Mouse (Mus musculus): Measurements from ENCODE around the gene Fancc. TPM values are rescaled to one million over a fixed set of nuclear protein-coding genes. Genes with fewer than 3 reads are reported as not detected.
"Not testable (repeated sequence)": the region's sequence is repeated elsewhere in the genome, so short reads cannot be mapped to it uniquely, and the experiment has no call there.

The Fancc gene
- total RNA-seq, 2 experiments from 2014 or later = 7.8 to 8.3 TPM

GRCm38 (mm10) chr13:63373460-63374166, 123.5 kb downstream of the Fancc start:
- no peak for DNase-seq (ENCODE audit: extremely low spot score in 1 of 2, low spot score in 2 of 2)
- TF ChIP-seq CTCF (IDR thresholded peaks at IDR 0.05) = no peak
- H3K4me3 ChIP-seq = no peak overlapping the region
- H3K27ac ChIP-seq = no peak overlapping the region
- intact Hi-C loops (cut with DNase I) = no loop called here

- no peak overlapping the region for H3K27ac ChIP-seq
- intact Hi-C loops (cut with DNase I) = no loop called here
- no peak for TF ChIP-seq CTCF (IDR thresholded peaks at IDR 0.05)
- no peak for DNase-seq (ENCODE audit: extremely low spot score in 1 of 2, low spot score in 2 of 2)
- no peak overlapping the region for H3K4me3 ChIP-seq
Measured at GRCm38 (mm10) chr13:63361755-63362154, 135.3 kb downstream of the Fancc start.

- intact Hi-C loops (cut with DNase I) = no loop called here
- Histone ChIP-seq H3K27ac (no peak overlapping the region), H3K4me3 (no peak overlapping the region)
- TF ChIP-seq CTCF (IDR thresholded peaks at IDR 0.05) = no peak
- DNase-seq (ENCODE audit: extremely low spot score in 1 of 2, low spot score in 2 of 2) = no peak
Measured at GRCm38 (mm10) chr13:63360111-63360885, 136.8 kb downstream of the Fancc start.

- intact Hi-C loops (cut with DNase I) = no loop called here
- no peak for TF ChIP-seq CTCF (IDR thresholded peaks at IDR 0.05)
- H3K4me3 ChIP-seq = no peak overlapping the region
- H3K27ac ChIP-seq = no peak overlapping the region
- no peak for DNase-seq (ENCODE audit: extremely low spot score in 1 of 2, low spot score in 2 of 2)
Measured at GRCm38 (mm10) chr13:63359393-63359792, 137.7 kb downstream of the Fancc start.

- Histone ChIP-seq H3K4me3 (no peak overlapping the region), H3K27ac (no peak overlapping the region)
- intact Hi-C loops (cut with DNase I) = loop anchor here (2.0 kb wide), 1 partner anchor 430 kb away; no protein-coding TSS in a partner anchor
- peak; percentile 71 to 74 for DNase-seq (ENCODE audit: extremely low spot score in 1 of 2, low spot score in 2 of 2)
- TF ChIP-seq CTCF (IDR thresholded peaks at IDR 0.05) = peak; percentile 95
Measured at GRCm38 (mm10) chr13:63356558-63356957, 140.5 kb downstream of the Fancc start.

- no peak overlapping the region for H3K4me3 ChIP-seq
- TF ChIP-seq CTCF (IDR thresholded peaks at IDR 0.05) = no peak
- DNase-seq (ENCODE audit: extremely low spot score in 1 of 2, low spot score in 2 of 2) = no peak
- no peak overlapping the region for H3K27ac ChIP-seq
- intact Hi-C loops (cut with DNase I) = loop anchor here (2.0 kb wide), 1 partner anchor 429 kb away; no protein-coding TSS in a partner anchor
Measured at GRCm38 (mm10) chr13:63356101-63356500, 141.0 kb downstream of the Fancc start.

- H3K27ac ChIP-seq; DNase-seq (ENCODE audit: extremely low spot score in 1 of 2, low spot score in 2 of 2); intact Hi-C loops (cut with DNase I); H3K4me3 ChIP-seq: not testable (repeated sequence)
Measured at GRCm38 (mm10) chr13:63353312-63353711, 143.8 kb downstream of the Fancc start.

GRCm38 (mm10) chr13:63350076-63350475, 147.0 kb downstream of the Fancc start:
- Histone ChIP-seq H3K4me3 (no peak overlapping the region), H3K27ac (no peak overlapping the region)
- no peak for DNase-seq (ENCODE audit: extremely low spot score in 1 of 2, low spot score in 2 of 2)
- TF ChIP-seq CTCF (IDR thresholded peaks at IDR 0.05) = no peak
- intact Hi-C loops (cut with DNase I) = no loop called here

GRCm38 (mm10) chr13:63347639-63348038, 149.4 kb downstream of the Fancc start:
- no peak for TF ChIP-seq CTCF (IDR thresholded peaks at IDR 0.05)
- intact Hi-C loops (cut with DNase I) = no loop called here
- Histone ChIP-seq H3K27ac (no peak overlapping the region), H3K4me3 (no peak overlapping the region)
- DNase-seq (ENCODE audit: extremely low spot score in 1 of 2, low spot score in 2 of 2) = no peak

GRCm38 (mm10) chr13:63345476-63346225, 151.4 kb downstream of the Fancc start:
- H3K4me3 ChIP-seq = no peak overlapping the region
- intact Hi-C loops (cut with DNase I) = no loop called here
- DNase-seq (ENCODE audit: extremely low spot score in 1 of 2, low spot score in 2 of 2) = no peak
- TF ChIP-seq CTCF (IDR thresholded peaks at IDR 0.05) = no peak
- H3K27ac ChIP-seq = no peak overlapping the region

- TF ChIP-seq CTCF (IDR thresholded peaks at IDR 0.05) = no peak
- Histone ChIP-seq H3K4me3 (no peak overlapping the region), H3K27ac (no peak overlapping the region)
- no peak for DNase-seq (ENCODE audit: extremely low spot score in 1 of 2, low spot score in 2 of 2)
- intact Hi-C loops (cut with DNase I) = no loop called here
Measured at GRCm38 (mm10) chr13:63344481-63344880, 152.6 kb downstream of the Fancc start.

- no peak for TF ChIP-seq CTCF (IDR thresholded peaks at IDR 0.05)
- Histone ChIP-seq H3K27ac (no peak overlapping the region), H3K4me3 (no peak overlapping the region)
- no peak for DNase-seq (ENCODE audit: extremely low spot score in 1 of 2, low spot score in 2 of 2)
- intact Hi-C loops (cut with DNase I) = no loop called here
Measured at GRCm38 (mm10) chr13:63342781-63343180, 154.3 kb downstream of the Fancc start.
